Mouse (Mus musculus): ENCODE results near the gene Lrrc1. TPM values are rescaled to one million over a fixed set of nuclear protein-coding genes. Genes with fewer than 3 reads are reported as not detected.

Gene Lrrc1
- polyA plus RNA-seq, 1 experiment from 2014 or later, result 5.8 TPM

- WGBS, result 77% methylated on average over 3 of the region's 3 CpGs
- H3K9me3 ChIP-seq (ENCODE audit: control insufficient read depth, low read length), result no peaks in the 10 kb centered on the region
- H3K27ac ChIP-seq (ENCODE audit: low read depth, low read length), result no peak overlapping the region
- ATAC-seq (replicated peaks; ENCODE audit: low FRiP score) (no peak), DNase-seq (ENCODE audit: low spot score) (no peak)
- H3K4me3 ChIP-seq (ENCODE audit: low read depth, low read length), result no peak overlapping the region
- no peak overlapping the region for H3K4me2 ChIP-seq
- H3K4me1 ChIP-seq (replicated peaks; ENCODE audit: control insufficient read depth, insufficient read depth, low read length), result no peaks in the 10 kb centered on the region
- H3K36me3 ChIP-seq (ENCODE audit: control insufficient read depth, insufficient read depth, low read length), result no peaks in the 10 kb centered on the region
- H3K27me3 ChIP-seq (replicated peaks; ENCODE audit: control insufficient read depth, insufficient read depth, low read length), result no peaks in the 10 kb centered on the region
- H3K9ac ChIP-seq (ENCODE audit: low read depth, low read length), result no peak overlapping the region
Measured at GRCm38 (mm10) chr9:77411830-77412425, 132.7 kb downstream of the Lrrc1 start.

- 40% methylated on average over 4 of the region's 4 CpGs for WGBS
- no peak overlapping the region for H3K27ac ChIP-seq (ENCODE audit: low read depth, low read length)
- H3K4me1 ChIP-seq (replicated peaks; ENCODE audit: control insufficient read depth, insufficient read depth, low read length), result no peaks in the 10 kb centered on the region
- no peaks in the 10 kb centered on the region for H3K27me3 ChIP-seq (replicated peaks; ENCODE audit: control insufficient read depth, insufficient read depth, low read length)
- no peak overlapping the region for H3K4me2 ChIP-seq
- H3K4me3 ChIP-seq (ENCODE audit: low read depth, low read length), result no peak overlapping the region
- no peak for ATAC-seq (replicated peaks; ENCODE audit: low FRiP score)
- no peaks in the 10 kb centered on the region for H3K36me3 ChIP-seq (ENCODE audit: control insufficient read depth, insufficient read depth, low read length)
- no peaks in the 10 kb centered on the region for H3K9me3 ChIP-seq (ENCODE audit: control insufficient read depth, low read length)
- no peak for DNase-seq (ENCODE audit: low spot score)
- H3K9ac ChIP-seq (ENCODE audit: low read depth, low read length), result no peak overlapping the region
Measured at GRCm38 (mm10) chr9:77410968-77411367, 133.7 kb downstream of the Lrrc1 start.

GRCm38 (mm10) chr9:77410524-77410923, 134.1 kb downstream of the Lrrc1 start:
- Histone ChIP-seq H3K9me3 (ENCODE audit: control insufficient read depth, low read length) (no peaks in the 10 kb centered on the region), H3K27ac (ENCODE audit: low read depth, low read length) (no peak overlapping the region), H3K9ac (ENCODE audit: low read depth, low read length) (no peak overlapping the region), H3K27me3 (replicated peaks; ENCODE audit: control insufficient read depth, insufficient read depth, low read length) (no peaks in the 10 kb centered on the region), H3K36me3 (ENCODE audit: control insufficient read depth, insufficient read depth, low read length) (no peaks in the 10 kb centered on the region), H3K4me3 (ENCODE audit: low read depth, low read length) (no peak overlapping the region), H3K4me1 (replicated peaks; ENCODE audit: control insufficient read depth, insufficient read depth, low read length) (no peaks in the 10 kb centered on the region), H3K4me2 (no peak overlapping the region)
- no peak for DNase-seq (ENCODE audit: low spot score)
- ATAC-seq (replicated peaks; ENCODE audit: low FRiP score), result no peak
- 78% methylated on average over 7 of the region's 7 CpGs for WGBS

GRCm38 (mm10) chr9:77408053-77408603, 136.5 kb downstream of the Lrrc1 start:
- 54% methylated on average over 6 of the region's 6 CpGs for WGBS
- Histone ChIP-seq H3K9ac (ENCODE audit: low read depth, low read length) (no peak overlapping the region), H3K4me3 (ENCODE audit: low read depth, low read length) (no peak overlapping the region), H3K4me2 (no peak overlapping the region), H3K4me1 (replicated peaks; ENCODE audit: control insufficient read depth, insufficient read depth, low read length) (no peaks in the 10 kb centered on the region), H3K27me3 (replicated peaks; ENCODE audit: control insufficient read depth, insufficient read depth, low read length) (no peaks in the 10 kb centered on the region), H3K36me3 (ENCODE audit: control insufficient read depth, insufficient read depth, low read length) (no peaks in the 10 kb centered on the region), H3K9me3 (ENCODE audit: control insufficient read depth, low read length) (no peaks in the 10 kb centered on the region), H3K27ac (ENCODE audit: low read depth, low read length) (no peak overlapping the region)
- ATAC-seq (replicated peaks; ENCODE audit: low FRiP score) (no peak), DNase-seq (ENCODE audit: low spot score) (no peak)

GRCm38 (mm10) chr9:77406906-77407305, 137.8 kb downstream of the Lrrc1 start:
- no peak overlapping the region for H3K4me2 ChIP-seq
- H3K4me1 ChIP-seq (replicated peaks; ENCODE audit: control insufficient read depth, insufficient read depth, low read length), result no peaks in the 10 kb centered on the region
- no peaks in the 10 kb centered on the region for H3K36me3 ChIP-seq (ENCODE audit: control insufficient read depth, insufficient read depth, low read length)
- no peak overlapping the region for H3K9ac ChIP-seq (ENCODE audit: low read depth, low read length)
- WGBS, result 41% methylated on average over 7 of the region's 7 CpGs
- no peak overlapping the region for H3K4me3 ChIP-seq (ENCODE audit: low read depth, low read length)
- H3K27me3 ChIP-seq (replicated peaks; ENCODE audit: control insufficient read depth, insufficient read depth, low read length), result no peaks in the 10 kb centered on the region
- H3K27ac ChIP-seq (ENCODE audit: low read depth, low read length), result no peak overlapping the region
- H3K9me3 ChIP-seq (ENCODE audit: control insufficient read depth, low read length), result no peaks in the 10 kb centered on the region
- ATAC-seq (replicated peaks; ENCODE audit: low FRiP score), result peak; percentile 58
- peak; percentile 50 for DNase-seq (ENCODE audit: low spot score)

GRCm38 (mm10) chr9:77404458-77404857, 140.2 kb downstream of the Lrrc1 start:
- WGBS, result 59% methylated on average over 4 of the region's 4 CpGs
- H3K27ac ChIP-seq (ENCODE audit: low read depth, low read length), result no peak overlapping the region
- DNase-seq (ENCODE audit: low spot score) (no peak), ATAC-seq (replicated peaks; ENCODE audit: low FRiP score) (no peak)
- H3K27me3 ChIP-seq (replicated peaks; ENCODE audit: control insufficient read depth, insufficient read depth, low read length), result no peaks in the 10 kb centered on the region
- no peak overlapping the region for H3K9ac ChIP-seq (ENCODE audit: low read depth, low read length)
- H3K9me3 ChIP-seq (ENCODE audit: control insufficient read depth, low read length), result no peaks in the 10 kb centered on the region
- H3K4me2 ChIP-seq, result no peak overlapping the region
- H3K36me3 ChIP-seq (ENCODE audit: control insufficient read depth, insufficient read depth, low read length), result no peaks in the 10 kb centered on the region
- H3K4me3 ChIP-seq (ENCODE audit: low read depth, low read length), result no peak overlapping the region
- H3K4me1 ChIP-seq (replicated peaks; ENCODE audit: control insufficient read depth, insufficient read depth, low read length), result no peaks in the 10 kb centered on the region

GRCm38 (mm10) chr9:77403961-77404360, 140.7 kb downstream of the Lrrc1 start:
- 78% methylated on average over 6 of the region's 6 CpGs for WGBS
- Histone ChIP-seq H3K4me3 (ENCODE audit: low read depth, low read length) (no peak overlapping the region), H3K27me3 (replicated peaks; ENCODE audit: control insufficient read depth, insufficient read depth, low read length) (no peaks in the 10 kb centered on the region), H3K27ac (ENCODE audit: low read depth, low read length) (no peak overlapping the region), H3K9ac (ENCODE audit: low read depth, low read length) (no peak overlapping the region), H3K9me3 (ENCODE audit: control insufficient read depth, low read length) (no peaks in the 10 kb centered on the region), H3K36me3 (ENCODE audit: control insufficient read depth, insufficient read depth, low read length) (no peaks in the 10 kb centered on the region), H3K4me2 (no peak overlapping the region), H3K4me1 (replicated peaks; ENCODE audit: control insufficient read depth, insufficient read depth, low read length) (no peaks in the 10 kb centered on the region)
- ATAC-seq (replicated peaks; ENCODE audit: low FRiP score) (no peak), DNase-seq (ENCODE audit: low spot score) (no peak)

GRCm38 (mm10) chr9:77402971-77403370, 141.7 kb downstream of the Lrrc1 start:
- Histone ChIP-seq H3K9me3 (ENCODE audit: control insufficient read depth, low read length) (no peaks in the 10 kb centered on the region), H3K4me3 (ENCODE audit: low read depth, low read length) (no peak overlapping the region), H3K4me1 (replicated peaks; ENCODE audit: control insufficient read depth, insufficient read depth, low read length) (no peaks in the 10 kb centered on the region), H3K27ac (ENCODE audit: low read depth, low read length) (no peak overlapping the region), H3K4me2 (no peak overlapping the region), H3K36me3 (ENCODE audit: control insufficient read depth, insufficient read depth, low read length) (no peaks in the 10 kb centered on the region), H3K27me3 (replicated peaks; ENCODE audit: control insufficient read depth, insufficient read depth, low read length) (no peaks in the 10 kb centered on the region), H3K9ac (ENCODE audit: low read depth, low read length) (no peak overlapping the region)
- 82% methylated on average over 1 of the region's 1 CpGs for WGBS
- ATAC-seq (replicated peaks; ENCODE audit: low FRiP score) (no peak), DNase-seq (ENCODE audit: low spot score) (no peak)

- H3K27ac ChIP-seq (ENCODE audit: low read depth, low read length), result no peak overlapping the region
- no peaks in the 10 kb centered on the region for H3K27me3 ChIP-seq (replicated peaks; ENCODE audit: control insufficient read depth, insufficient read depth, low read length)
- DNase-seq (ENCODE audit: low spot score) (no peak), ATAC-seq (replicated peaks; ENCODE audit: low FRiP score) (no peak)
- no peaks in the 10 kb centered on the region for H3K4me1 ChIP-seq (replicated peaks; ENCODE audit: control insufficient read depth, insufficient read depth, low read length)
- H3K4me3 ChIP-seq (ENCODE audit: low read depth, low read length), result no peak overlapping the region
- no peaks in the 10 kb centered on the region for H3K9me3 ChIP-seq (ENCODE audit: control insufficient read depth, low read length)
- no peaks in the 10 kb centered on the region for H3K36me3 ChIP-seq (ENCODE audit: control insufficient read depth, insufficient read depth, low read length)
- WGBS, result 84% methylated on average over 5 of the region's 5 CpGs
- no peak overlapping the region for H3K4me2 ChIP-seq
- H3K9ac ChIP-seq (ENCODE audit: low read depth, low read length), result no peak overlapping the region
Measured at GRCm38 (mm10) chr9:77399801-77400200, 144.9 kb downstream of the Lrrc1 start.

Measured in liver, embryonic 11.5 days (tissue).